Mouse (Mus musculus): ENCODE measurements around the gene Lypd6. TPM values are rescaled to one million over a fixed set of nuclear protein-coding genes. Genes with fewer than 3 reads are reported as not detected.

Lypd6 gene
- 11.7 and 23.3 TPM in 2 replicates for total RNA-seq (2021)
- long read RNA-seq, partial matches to known transcripts: 0 of 2 reads
- long read RNA-seq, other reads (novel, unspliced or antisense): 2 of 2 reads

DNA sequence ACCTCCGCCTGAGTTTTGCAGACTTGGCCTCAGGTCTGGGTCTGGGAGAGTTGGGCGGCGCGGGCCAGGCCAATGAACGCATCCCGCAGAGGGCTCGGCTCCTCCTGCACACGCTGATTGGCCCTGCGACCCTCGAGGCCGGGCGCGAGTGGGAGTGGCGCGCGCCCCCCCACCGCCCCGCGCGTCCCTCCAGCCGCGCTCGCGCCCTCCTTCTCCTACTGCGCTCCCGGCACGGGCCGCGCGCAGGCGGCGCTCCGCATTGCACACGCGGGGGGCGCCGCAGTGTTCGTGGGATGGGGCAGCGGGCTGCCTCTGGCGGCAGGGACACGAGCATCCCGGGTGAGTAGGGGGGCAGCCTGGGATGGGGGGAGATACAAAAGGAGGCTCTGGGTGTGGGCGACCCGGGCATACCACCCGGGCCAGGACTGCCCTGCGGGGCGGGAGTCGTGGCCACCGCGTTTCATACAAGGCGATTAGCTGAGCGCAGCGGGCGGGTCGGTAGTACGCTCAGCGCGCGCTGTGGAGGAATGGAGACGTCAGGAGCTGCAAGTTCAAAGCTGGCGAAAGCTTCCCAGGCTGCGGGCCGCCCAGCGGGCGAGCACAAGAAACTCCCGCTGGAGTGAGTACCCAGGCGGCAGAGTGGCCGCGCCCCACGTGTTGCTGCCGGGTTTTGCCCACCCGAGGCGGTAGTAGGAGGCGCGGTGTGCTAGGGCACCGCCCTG, at the start of gene Lypd6:
Gene Lypd6, plus strand, starts transcription at position 184 of the 722 bp plus-strand sequence.
- DNase-seq: peak; percentile 84

GRCm38 (mm10) chr2:50019477-50019876, 46.8 kb upstream of the Lypd6 start:
- DNase-seq: no peak

- no peak for DNase-seq
Observed at GRCm38 (mm10) chr2:50025549-50025948, 40.7 kb upstream of the Lypd6 start.

DNA sequence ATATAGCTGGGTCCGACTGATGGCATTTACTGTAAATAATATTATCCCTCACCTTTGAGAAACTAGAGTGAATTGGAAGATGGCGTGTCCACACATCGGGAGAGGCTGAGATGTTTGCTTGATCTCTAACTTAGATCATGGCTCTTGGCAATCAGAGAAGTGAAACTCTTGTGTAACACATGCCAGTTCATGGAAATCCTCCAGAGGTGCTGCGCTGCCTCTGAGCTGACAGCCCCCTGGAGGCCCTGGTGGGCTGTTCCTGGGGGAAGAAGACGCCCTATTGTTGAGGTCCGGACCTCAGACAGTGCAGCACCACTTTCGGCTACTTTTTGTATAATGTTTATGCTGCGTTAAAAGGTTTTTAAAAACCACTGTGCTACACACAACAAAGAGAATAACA, 37.3 kb upstream of the Lypd6 start:
- no peak for DNase-seq

DNA sequence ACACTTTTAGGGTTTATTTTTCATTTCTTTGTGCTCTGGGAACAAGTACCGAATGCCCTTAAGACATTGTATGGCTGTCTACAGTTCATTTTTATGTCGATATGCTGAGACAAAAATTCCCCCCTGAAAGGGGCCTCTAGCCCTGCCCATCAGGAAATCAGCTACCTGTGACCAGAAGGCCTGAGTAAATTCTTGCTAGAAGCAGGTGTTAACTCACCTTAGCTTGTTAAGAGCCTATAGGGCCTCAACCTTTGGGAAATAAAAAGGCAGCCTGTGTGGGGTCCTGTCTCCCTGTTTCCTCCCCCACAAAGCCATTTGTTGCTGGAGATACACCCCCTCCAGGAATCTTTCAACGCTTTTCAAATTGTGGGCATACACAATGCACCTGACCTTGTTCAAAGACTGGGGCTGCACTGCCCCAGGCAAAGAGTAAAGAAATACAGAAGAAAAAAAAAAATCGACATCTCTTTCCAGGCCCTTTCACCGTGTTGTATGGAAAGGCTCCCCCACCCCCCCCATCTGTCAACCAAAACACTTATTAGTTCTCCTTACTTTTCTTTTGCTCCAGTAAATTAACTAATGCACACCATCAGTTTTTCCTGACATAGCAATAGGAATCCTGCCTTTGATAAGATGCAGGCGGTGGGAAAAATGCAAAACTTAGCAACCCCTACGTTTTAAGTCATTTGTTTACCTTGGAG, 21.9 kb upstream of the Lypd6 start:
- DNase-seq: no peak

- DNase-seq: no peak
Observed at GRCm38 (mm10) chr2:50044871-50045470, 21.3 kb upstream of the Lypd6 start.

DNA sequence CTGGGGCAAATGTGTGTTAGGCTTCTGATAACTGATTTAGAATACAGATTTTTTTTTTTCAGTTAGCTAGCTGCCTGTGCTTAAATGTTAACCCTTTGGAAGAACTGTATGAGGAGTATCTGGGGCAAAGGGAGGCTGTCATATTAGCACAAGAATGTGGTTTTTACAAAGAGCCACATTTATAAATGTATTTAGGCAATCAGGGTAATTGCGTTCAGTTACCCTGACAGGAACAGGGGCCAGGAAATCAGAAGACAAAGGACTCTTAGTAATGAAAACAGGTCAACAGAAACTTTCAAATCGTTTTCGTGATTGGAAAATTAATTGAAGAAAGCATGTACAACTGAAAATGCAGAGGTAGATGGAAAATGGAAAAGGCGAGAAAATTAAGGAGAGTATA, 20.4 kb upstream of the Lypd6 start:
- DNase-seq: no peak

GRCm38 (mm10) chr2:50048442-50048841, 17.8 kb upstream of the Lypd6 start:
- no peak for DNase-seq

DNA sequence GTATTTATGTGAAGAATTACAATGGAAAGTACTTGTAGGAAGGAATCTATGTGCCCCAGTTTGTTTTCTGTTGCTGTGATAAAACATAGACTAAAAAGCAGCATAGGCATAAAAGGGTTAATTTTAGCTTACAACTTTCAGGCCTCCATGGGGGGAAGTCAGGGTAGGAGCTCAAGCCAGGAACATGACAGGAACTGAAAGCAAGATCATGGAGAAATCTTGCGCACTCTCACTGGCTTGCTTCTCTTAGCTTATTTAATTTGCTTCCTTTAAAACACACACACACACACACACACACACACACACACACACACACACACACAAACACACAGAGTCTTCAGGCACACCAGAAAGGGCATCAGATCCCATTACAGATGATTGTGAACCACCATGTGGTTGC, 12.3 kb upstream of the Lypd6 start:
- DNase-seq: no peak

DNA sequence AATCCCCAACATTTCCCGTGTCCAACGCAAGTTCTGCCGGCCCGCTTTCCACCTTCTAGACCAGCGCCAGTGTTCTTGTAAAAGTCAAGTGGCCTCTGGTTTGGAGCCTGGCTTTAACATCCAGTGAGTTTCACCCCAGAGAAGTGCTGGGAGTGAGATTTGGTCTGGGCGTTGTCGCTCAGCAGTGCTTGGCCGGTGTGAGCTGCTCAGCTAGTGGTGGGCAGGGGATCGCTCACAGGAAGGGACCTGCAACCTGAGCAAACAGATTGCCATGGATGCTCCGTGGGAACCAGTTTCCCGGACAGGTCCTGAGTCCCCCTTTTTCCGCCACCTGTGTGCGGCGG, 355 bp upstream of the Lypd6 start:
- no peak for DNase-seq

GRCm38 (mm10) chr2:50066968-50067315, 713 bp downstream of the Lypd6 start:
- DNase-seq: no peak

DNA sequence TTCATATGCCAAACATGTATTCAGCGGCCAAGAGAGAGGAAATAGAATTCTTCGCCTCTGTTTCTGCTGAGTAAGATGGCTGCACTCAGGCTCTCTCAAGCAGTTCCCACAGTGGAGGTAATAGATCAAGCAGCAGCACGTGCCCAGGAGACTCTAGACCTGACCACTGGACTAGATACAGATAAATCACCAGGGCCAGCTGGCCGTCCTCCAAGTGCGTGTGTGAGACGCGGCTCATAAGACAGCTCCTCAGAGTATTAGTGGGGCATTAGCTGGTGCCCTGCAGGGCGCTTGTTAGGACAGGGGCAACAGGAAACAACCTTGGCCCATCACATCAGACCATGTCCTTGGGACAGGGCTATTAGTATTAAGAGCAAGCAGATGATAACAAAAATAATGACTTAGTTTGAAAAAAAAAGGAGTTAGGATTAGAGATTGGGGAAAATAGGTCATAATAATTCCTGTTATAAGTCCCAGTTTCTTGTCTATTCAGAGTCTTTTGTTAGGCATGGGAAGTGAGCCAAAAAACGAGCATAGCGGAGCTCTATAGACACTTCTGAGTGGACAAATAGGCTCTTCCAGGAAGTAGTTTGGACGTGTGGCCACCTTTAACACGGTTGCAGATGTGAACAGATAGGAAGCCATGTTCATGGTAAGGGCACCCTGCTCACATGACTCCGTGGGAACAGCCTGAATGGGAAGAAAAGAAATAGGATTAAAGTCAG, 3.5 kb downstream of the Lypd6 start:
- DNase-seq: peak; percentile 83

DNA sequence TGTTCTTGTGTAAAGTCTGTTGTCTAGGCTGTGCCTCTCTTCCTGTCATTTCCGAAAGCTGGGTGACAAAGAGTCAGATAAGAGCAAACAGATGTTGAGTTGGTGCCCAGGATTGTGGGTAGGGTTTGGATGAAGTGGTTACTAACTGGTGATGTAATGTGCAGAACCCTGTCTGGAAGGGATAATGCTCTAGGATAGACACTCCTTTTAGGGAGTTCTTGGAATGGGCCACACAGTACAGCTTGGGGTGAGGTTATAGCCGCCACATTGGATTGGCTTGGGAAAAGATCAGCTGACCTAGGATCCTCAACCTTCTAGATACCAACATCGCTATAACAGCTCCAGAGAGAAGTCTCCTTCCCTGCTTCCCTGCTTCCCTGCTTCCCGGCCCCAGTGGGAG, 5.9 kb downstream of the Lypd6 start:
- no peak for DNase-seq

DNA sequence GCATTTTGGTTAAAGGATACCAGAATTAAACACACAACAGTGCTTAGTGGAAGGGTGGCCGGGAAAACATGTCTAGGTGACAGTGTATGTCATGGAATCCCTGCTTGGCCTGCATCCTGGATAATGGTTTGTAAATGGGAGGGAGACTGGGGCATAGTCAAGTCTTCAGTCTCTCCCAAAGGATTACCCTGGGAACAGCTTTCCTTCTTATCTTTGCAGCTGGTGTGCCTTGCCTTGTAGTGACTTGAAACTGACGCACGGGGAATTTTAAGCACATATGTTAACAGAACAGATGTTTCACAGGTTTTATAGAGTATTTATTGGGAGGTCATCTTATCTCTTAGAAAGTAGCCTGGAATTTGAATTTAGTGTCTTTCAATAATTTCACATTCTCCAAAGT, 18.5 kb downstream of the Lypd6 start:
- no peak for DNase-seq

- no peak for DNase-seq
Observed at GRCm38 (mm10) chr2:50087761-50088160, 21.5 kb downstream of the Lypd6 start.

DNA sequence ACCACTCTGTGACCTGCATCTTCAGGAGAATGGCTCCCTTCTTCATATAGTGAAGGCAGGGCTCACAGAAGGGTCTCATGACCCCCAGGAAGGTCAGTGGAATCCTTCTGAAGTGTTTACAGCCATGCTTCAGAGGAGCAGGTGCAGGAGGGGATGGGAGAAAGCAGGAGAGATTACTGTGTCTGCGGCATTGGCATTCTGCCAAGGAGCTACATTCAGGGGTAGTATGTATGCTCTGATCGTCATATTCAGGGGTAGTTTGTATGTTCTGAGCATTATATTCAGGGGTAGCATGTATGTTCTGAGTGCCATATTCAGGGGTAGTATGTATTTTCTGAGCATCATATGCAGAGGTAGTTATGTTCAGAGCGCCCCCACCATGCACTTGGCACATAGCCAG, 30.1 kb downstream of the Lypd6 start:
- no peak for DNase-seq

DNA sequence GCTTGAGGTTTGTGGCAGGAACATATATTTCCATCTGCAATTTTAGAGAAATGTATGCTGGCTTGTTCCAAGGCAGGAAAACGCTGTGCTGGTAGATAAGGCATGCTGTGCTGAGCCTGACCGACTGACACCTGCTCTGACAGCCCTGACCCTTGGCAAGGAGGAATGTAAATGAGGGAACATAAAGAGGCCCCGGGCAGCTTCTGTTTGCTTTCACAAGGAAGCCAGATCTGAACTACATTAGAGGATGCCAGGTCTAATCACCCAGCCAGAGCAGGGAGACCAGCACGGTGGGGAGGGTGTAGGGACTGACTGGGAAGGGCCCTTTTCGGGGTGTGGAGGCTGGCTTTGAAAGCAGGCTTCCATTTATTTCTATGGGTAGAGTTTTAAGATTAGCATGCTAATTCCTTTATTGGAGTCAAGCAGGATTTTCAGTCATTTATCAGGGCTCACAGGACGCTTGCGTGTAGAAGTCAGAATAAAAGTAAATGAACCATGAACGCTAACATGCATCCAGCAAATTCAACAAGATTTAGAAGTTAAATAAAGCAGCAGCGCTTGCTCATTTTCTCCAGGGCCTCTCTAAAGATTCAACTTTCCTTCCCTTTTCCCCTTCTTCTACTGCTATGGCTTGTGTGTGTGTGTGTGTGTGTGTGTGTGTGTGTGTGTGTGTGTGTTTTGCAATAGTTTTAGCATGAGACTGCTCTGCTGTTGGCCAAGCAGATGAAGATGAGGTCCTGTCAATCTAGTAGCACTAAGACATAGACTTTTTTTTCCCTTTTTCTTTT, 34.3 kb downstream of the Lypd6 start:
- DNase-seq: no peak

- no peak for DNase-seq
Observed at GRCm38 (mm10) chr2:50101152-50101450, 34.9 kb downstream of the Lypd6 start.

DNA sequence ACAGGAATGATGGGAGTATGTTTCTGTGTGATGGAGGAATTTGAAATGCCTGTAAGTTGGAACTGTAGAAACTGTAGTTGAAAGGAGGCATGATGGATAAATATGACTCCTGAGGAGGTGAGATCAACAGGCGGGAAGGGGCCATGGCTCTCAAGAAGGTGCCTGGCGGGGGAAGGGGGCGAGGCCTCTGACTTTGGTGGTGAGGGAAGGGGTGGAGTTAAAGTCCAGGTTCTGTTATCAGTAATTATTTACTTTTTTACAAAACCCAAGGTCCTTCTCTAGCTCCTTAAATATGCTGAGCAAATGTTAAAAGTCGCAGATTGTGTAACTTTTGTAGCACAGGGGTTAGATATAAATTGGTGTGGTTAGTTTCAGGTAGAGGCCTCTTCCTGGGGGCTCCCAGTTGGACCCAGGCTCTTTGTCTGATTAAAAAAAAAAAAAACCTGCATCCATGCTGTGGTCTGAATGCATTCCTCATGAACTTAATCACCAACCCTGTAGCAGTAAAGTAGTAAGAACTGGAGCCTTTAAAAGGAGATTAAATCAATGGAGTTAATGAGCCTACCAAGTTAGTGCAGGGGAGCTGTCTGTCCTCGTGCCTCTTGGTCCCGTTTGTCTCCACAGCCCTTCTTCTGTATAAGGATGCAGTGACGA, 37.7 kb downstream of the Lypd6 start:
- no peak for DNase-seq

- DNase-seq: no peak
Observed at GRCm38 (mm10) chr2:50105590-50105989, 39.4 kb downstream of the Lypd6 start.

DNA sequence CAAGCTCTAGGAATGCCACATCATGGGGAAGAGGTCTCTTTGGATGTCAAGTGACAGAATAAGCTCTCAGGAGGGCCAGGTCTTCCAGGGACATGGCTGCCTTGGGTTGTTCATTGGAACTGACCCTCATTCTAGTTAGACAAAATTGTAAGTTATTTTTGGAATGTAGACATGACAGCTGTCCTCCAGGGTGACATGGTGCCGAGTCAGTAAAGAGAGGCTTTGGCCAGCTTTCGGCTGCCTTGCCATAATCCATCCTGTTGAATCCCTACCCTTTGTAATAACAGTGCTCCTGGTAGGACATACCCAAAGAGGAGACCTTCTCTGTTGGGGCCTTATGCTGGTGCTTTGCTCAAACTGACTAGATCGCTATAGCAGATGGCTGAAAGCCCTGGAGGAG, 39.8 kb downstream of the Lypd6 start:
- DNase-seq: no peak

DNA sequence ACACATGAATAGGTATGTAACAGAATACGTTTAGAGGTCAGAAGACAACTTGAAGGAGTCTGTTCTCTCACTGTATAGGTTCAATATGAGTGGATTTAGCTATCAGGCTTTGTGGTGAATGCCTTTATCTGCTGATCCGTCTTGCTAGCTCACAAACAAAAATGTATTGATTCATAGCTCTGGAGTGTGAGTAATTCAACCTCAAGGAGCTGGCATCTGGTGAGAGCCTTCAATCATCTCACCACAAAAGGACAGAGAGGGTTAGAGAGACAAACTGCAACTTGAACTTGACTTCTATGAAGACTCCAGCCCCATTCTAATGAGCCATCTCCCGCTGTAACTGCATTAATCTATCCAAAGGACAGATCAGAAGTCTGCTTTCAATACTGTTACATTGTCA, 40.6 kb downstream of the Lypd6 start:
- no peak for DNase-seq

All from adrenal gland, postnatal 25 days (tissue).